ENCODE assay signal across 7 mouse cellular contexts in the genomic region with DNA sequence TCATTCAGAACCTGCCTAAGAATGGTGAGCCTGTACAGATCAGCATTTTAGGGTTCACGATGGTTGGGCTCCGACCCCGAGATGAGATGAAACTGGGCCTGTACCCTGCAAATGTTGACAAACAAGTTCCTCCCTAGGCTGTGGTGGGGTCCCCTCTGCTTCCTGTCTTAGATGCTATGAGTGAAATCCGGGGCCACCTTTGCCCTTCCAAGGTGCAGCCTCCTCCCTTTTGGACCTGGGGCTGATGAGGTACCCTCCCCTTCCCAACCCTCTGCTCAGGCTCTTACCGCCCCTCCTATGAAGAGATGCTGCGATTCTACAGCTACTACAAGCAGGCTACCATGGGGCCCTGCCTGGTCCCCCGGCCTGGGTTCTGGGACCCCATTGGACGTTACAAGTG. TPM values are rescaled to one million over a fixed set of nuclear protein-coding genes. Genes with fewer than 3 reads are reported as not detected.
DNase-seq lines count a peak whose midpoint lies in the region; ATAC-seq and TF ChIP-seq lines count a peak whose summit lies in the region.

No protein-coding gene starts in this region.

- H3K9ac ChIP-seq in lung, embryonic 16.5 days (ENCODE audit: low read length) = no peak overlapping the region; the same call in 1 of the 2 replicates
- H3K9ac ChIP-seq in midbrain, postnatal 0 days (replicated peaks; ENCODE audit: low read length, poor library complexity, severe bottlenecking) = no peak overlapping the region

- peak overlapping the region; percentile 68 for H3K4me3 ChIP-seq in lung, embryonic 16.5 days (ENCODE audit: low read length)
- peak overlapping the region; percentile 74 for H3K4me3 ChIP-seq in erythroblast, embryonic 14.5 days (replicated peaks)
- peak overlapping the region; percentile 45; the same call in 1 of the 2 replicates for H3K4me3 ChIP-seq in midbrain, postnatal 0 days (ENCODE audit: low read depth, low read length)

- H3K36me3 ChIP-seq in lung, embryonic 16.5 days (ENCODE audit: control insufficient read depth, insufficient read depth, low read length) = no peaks in the 10 kb centered on the region
- peaks cover 51% of the 10 kb centered on the region for H3K36me3 ChIP-seq in erythroblast, embryonic 14.5 days (ENCODE audit: control insufficient read depth)
- H3K36me3 ChIP-seq in midbrain, postnatal 0 days (ENCODE audit: insufficient read depth, low read length) = no peaks in the 10 kb centered on the region

- no peak overlapping the region for H3K27ac ChIP-seq in lung, embryonic 16.5 days (ENCODE audit: low read length)
- no peak overlapping the region for H3K27ac ChIP-seq in midbrain, postnatal 0 days (ENCODE audit: low read depth, low read length)

- no peak for DNase-seq in lung, postnatal 10 days
- DNase-seq in kidney, adult 9 months = peak; percentile 70
- no peak for DNase-seq in midbrain, postnatal 0 days (ENCODE audit: low spot score)
- DNase-seq in layer of hippocampus, adult 11-12 months (ENCODE audit: low spot score) = no peak
- DNase-seq in natural killer cell, adult 2 months (ENCODE audit: low spot score in 2 of 2) = no peak

- H3K9me3 ChIP-seq in lung, embryonic 16.5 days (ENCODE audit: control insufficient read depth, low read length) = no peaks in the 10 kb centered on the region
- peaks cover 5% of the 10 kb centered on the region; the same call in 1 of the 2 replicates for H3K9me3 ChIP-seq in erythroblast, embryonic 14.5 days (ENCODE audit: control insufficient read depth, low read length)
- no peaks in the 10 kb centered on the region for H3K9me3 ChIP-seq in midbrain, postnatal 0 days (ENCODE audit: low read length)

- peaks cover 17% of the 10 kb centered on the region for H3K4me1 ChIP-seq in lung, embryonic 16.5 days (replicated peaks; ENCODE audit: control insufficient read depth, insufficient read depth, low read length)
- H3K4me1 ChIP-seq in erythroblast, embryonic 14.5 days (ENCODE audit: control insufficient read depth) = peaks cover 65% of the 10 kb centered on the region
- H3K4me1 ChIP-seq in midbrain, postnatal 0 days (ENCODE audit: insufficient read depth, low read length) = no peaks in the 10 kb centered on the region

- peak overlapping the region; percentile 90 for H3K4me2 ChIP-seq in lung, embryonic 16.5 days (ENCODE audit: low read depth, low read length)
- H3K4me2 ChIP-seq in midbrain, postnatal 0 days (ENCODE audit: low read depth, low read length, poor library complexity, severe bottlenecking) = peak overlapping the region; percentile 82

- H3K27me3 ChIP-seq in lung, embryonic 16.5 days (ENCODE audit: control insufficient read depth, insufficient read depth, low read depth, low read length) = peaks cover 16% of the 10 kb centered on the region
- peaks cover 39% of the 10 kb centered on the region for H3K27me3 ChIP-seq in erythroblast, embryonic 14.5 days (ENCODE audit: control insufficient read depth)
- peaks cover 15% of the 10 kb centered on the region for H3K27me3 ChIP-seq in midbrain, postnatal 0 days (ENCODE audit: insufficient read depth, low read length)

- ATAC-seq in lung, embryonic 16.5 days (ENCODE audit: low read depth) = no peak
- no peak for ATAC-seq in midbrain, postnatal 0 days (ENCODE audit: low FRiP score)

- 48% methylated on average over 8 of the region's 8 CpGs for WGBS in lung, embryonic 16.5 days
- 59% methylated on average over 8 of the region's 8 CpGs for WGBS in midbrain, postnatal 0 days

- no peak for TF ChIP-seq CTCF in midbrain, postnatal 0 days (IDR thresholded peaks at IDR 0.05)

RNA-seq across cellular contexts. Expression of gene Acbd4, which starts 2.1 kb away (rescaled TPM):
- 22.8 and 28.7 TPM in 2 replicates for polyA plus RNA-seq in lung, embryonic 16.5 days (2015; fragmentation: Nextera tagmentation; extraction: Ambion mirVana)
- 67.7 and 78.7 TPM in 2 replicates for polyA plus RNA-seq in erythroblast, embryonic 14.5 days (2012)
- 21.8 and 22.9 TPM in 2 replicates for total RNA-seq in midbrain, postnatal 0 days (2014; rRNA removed)
- polyA plus RNA-seq in midbrain, postnatal 0 days (2015; fragmentation: Nextera tagmentation; extraction: Ambion mirVana) = 17.5 and 21.8 TPM in 2 replicates

RNA-seq across cellular contexts. Expression of gene Plcd3, which starts 2.2 kb away (rescaled TPM):
- polyA plus RNA-seq in lung, embryonic 16.5 days (2015; fragmentation: Nextera tagmentation; extraction: Ambion mirVana) = 3.1 and 3.3 TPM in 2 replicates
- polyA plus RNA-seq in erythroblast, embryonic 14.5 days (2012) = 0.06 and 0.17 TPM in 2 replicates
- total RNA-seq in midbrain, postnatal 0 days (2014; rRNA removed) = 9.4 and 9.7 TPM in 2 replicates
- polyA plus RNA-seq in midbrain, postnatal 0 days (2015; fragmentation: Nextera tagmentation; extraction: Ambion mirVana) = 4.7 and 4.9 TPM in 2 replicates

RNA-seq across cellular contexts. Expression of gene Hexim1, which starts 12.4 kb away (rescaled TPM):
- 4.6 and 5.2 TPM in 2 replicates for polyA plus RNA-seq in lung, embryonic 16.5 days (2015; fragmentation: Nextera tagmentation; extraction: Ambion mirVana)
- 7.6 and 7.7 TPM in 2 replicates for polyA plus RNA-seq in erythroblast, embryonic 14.5 days (2012)
- 15.5 and 19.1 TPM in 2 replicates for total RNA-seq in midbrain, postnatal 0 days (2014; rRNA removed)
- polyA plus RNA-seq in midbrain, postnatal 0 days (2015; fragmentation: Nextera tagmentation; extraction: Ambion mirVana) = 3.2 and 4.5 TPM in 2 replicates

RNA-seq across cellular contexts. Expression of gene Hexim2, which starts 28.6 kb away (rescaled TPM):
- polyA plus RNA-seq in lung, embryonic 16.5 days (2015; fragmentation: Nextera tagmentation; extraction: Ambion mirVana) = 8.7 and 10.1 TPM in 2 replicates
- 2.5 and 3.4 TPM in 2 replicates for polyA plus RNA-seq in erythroblast, embryonic 14.5 days (2012)
- total RNA-seq in midbrain, postnatal 0 days (2014; rRNA removed) = 46.3 and 57.8 TPM in 2 replicates
- polyA plus RNA-seq in midbrain, postnatal 0 days (2015; fragmentation: Nextera tagmentation; extraction: Ambion mirVana) = 38.0 and 40.5 TPM in 2 replicates
